8 mouse cellular contexts compared by ENCODE assay signal in the genomic region with DNA sequence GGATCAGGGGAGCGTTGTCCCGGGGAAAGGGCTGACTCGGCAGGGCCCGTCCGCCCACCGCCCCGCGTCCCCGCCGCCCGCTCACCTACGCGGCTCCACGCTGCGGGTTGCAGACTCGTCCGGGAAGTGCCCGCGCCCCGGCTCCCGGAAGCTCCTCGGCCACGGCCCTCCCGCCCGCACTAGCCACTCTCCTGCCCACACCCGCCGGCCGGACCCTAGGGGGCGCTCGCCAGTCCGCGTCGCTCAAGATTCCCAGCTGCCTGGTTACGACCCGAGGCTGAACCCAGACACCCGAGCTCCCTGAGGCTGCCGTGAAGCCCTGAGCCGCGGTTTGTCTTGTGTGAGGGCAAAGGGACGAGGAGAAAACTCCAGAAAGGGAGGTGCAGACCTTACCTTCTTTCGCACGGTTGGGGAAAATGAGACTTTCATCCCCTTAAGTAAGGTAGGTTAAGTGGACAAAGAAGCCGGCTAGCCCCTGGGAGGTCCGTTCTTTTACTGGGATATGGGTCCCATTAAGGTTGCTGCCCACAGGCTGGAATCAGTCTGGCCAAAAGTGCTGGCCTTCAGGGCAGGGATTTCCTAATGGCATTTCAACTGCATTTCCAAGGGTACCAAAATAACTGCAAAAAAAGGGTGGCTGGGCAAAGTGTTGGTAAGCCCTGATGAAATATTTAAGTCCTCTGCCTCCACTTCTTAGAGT. TPM values are rescaled to one million over a fixed set of nuclear protein-coding genes. Genes with fewer than 3 reads are reported as not detected.
A peak's percentile ranks its signal among the peaks of the same experiment; 100 is the strongest.
DNase-seq lines count a peak whose midpoint lies in the region; ATAC-seq and TF ChIP-seq lines count a peak whose summit lies in the region.

A gene (plus strand): TSS at position 404 of the 700 bp plus-strand sequence.
A gene (minus strand): TSS at position 520 of the 700 bp plus-strand sequence.

- H3K27ac ChIP-seq in embryonic facial prominence, embryonic 13.5 days = peak within 1 kb of the TSS; percentile 72; the same call in 1 of the 2 replicates
- no peak within 1 kb of the TSS for H3K27ac ChIP-seq in limb, embryonic 11.5 days (replicated peaks; ENCODE audit: low read depth, low read length)
- peak within 1 kb of the TSS; percentile 35 for H3K27ac ChIP-seq in midbrain, embryonic 13.5 days
- H3K27ac ChIP-seq in small intestine, adult 2 months (ENCODE audit: insufficient read depth, low read depth, low read length) = peak within 1 kb of the TSS; percentile 62

- peak; percentile 85 for DNase-seq in 3T3-L1 (ENCODE audit: low read depth, low spot score)
- peak; percentile 96 to 98 for DNase-seq in adrenal gland, postnatal 36 days
- DNase-seq in heart, adult 18-20 months = peak; percentile 95
- peak; percentile 94 for DNase-seq in kidney, adult 18-20 months
- peak; percentile 96 for DNase-seq in limb, embryonic 11.5 days (ENCODE audit: low spot score)

- H3K9me3 ChIP-seq in embryonic facial prominence, embryonic 13.5 days = no peaks in the 10 kb centered on the region
- no peaks in the 10 kb centered on the region for H3K9me3 ChIP-seq in limb, embryonic 11.5 days (ENCODE audit: control insufficient read depth, low read length)
- H3K9me3 ChIP-seq in midbrain, embryonic 13.5 days = no peaks in the 10 kb centered on the region

- H3K4me3 ChIP-seq in embryonic facial prominence, embryonic 13.5 days = peak within 1 kb of the TSS; percentile 64
- peak within 1 kb of the TSS; percentile 56 for H3K4me3 ChIP-seq in limb, embryonic 11.5 days (ENCODE audit: low read depth, low read length)
- H3K4me3 ChIP-seq in midbrain, embryonic 13.5 days (replicated peaks) = peak within 1 kb of the TSS; percentile 53
- H3K4me3 ChIP-seq in small intestine, adult 2 months (ENCODE audit: low read depth, low read length) = peak within 1 kb of the TSS; percentile 96

- peaks cover 18% of the 10 kb centered on the region for H3K4me1 ChIP-seq in embryonic facial prominence, embryonic 13.5 days
- H3K4me1 ChIP-seq in limb, embryonic 11.5 days (ENCODE audit: control insufficient read depth, insufficient read depth, low read length) = peaks cover 5% of the 10 kb centered on the region; the same call in 1 of the 2 replicates
- H3K4me1 ChIP-seq in midbrain, embryonic 13.5 days (replicated peaks) = peaks cover 18% of the 10 kb centered on the region
- H3K4me1 ChIP-seq in small intestine, adult 2 months (ENCODE audit: control insufficient read depth, insufficient read depth, insufficient read length, low read length) = peaks cover 3% of the 10 kb centered on the region; the same call in 1 of the 2 replicates

- H3K4me2 ChIP-seq in embryonic facial prominence, embryonic 13.5 days = peak within 1 kb of the TSS; percentile 73
- peak within 1 kb of the TSS; percentile 85 for H3K4me2 ChIP-seq in limb, embryonic 11.5 days (ENCODE audit: low read depth, severe bottlenecking)
- peak within 1 kb of the TSS; percentile 67 for H3K4me2 ChIP-seq in midbrain, embryonic 13.5 days (replicated peaks)

- under 1% methylated on average over 43 of the region's 44 CpGs for WGBS in embryonic facial prominence, embryonic 13.5 days
- under 1% methylated on average over 44 of the region's 44 CpGs for WGBS in limb, embryonic 11.5 days
- 2% methylated on average over 35 of the region's 44 CpGs for WGBS in midbrain, embryonic 13.5 days
- under 1% methylated on average over 44 of the region's 44 CpGs for WGBS in small intestine, adult 2 months

- TF ChIP-seq POLR2A in small intestine, adult 2 months (IDR thresholded peaks at IDR 0.05; ENCODE audit: low read depth, low read length) = no peak

- peaks cover 9% of the 10 kb centered on the region for H3K36me3 ChIP-seq in embryonic facial prominence, embryonic 13.5 days
- H3K36me3 ChIP-seq in limb, embryonic 11.5 days (ENCODE audit: control insufficient read depth, insufficient read depth, low read length) = 0 out of 2 replicates have a peak, but pooled peaks cover 4% of the 10 kb centered on the region
- peaks cover 8% of the 10 kb centered on the region for H3K36me3 ChIP-seq in midbrain, embryonic 13.5 days
- peaks cover 5% of the 10 kb centered on the region for H3K36me3 ChIP-seq in small intestine, adult 2 months (ENCODE audit: control insufficient read depth, insufficient read depth, low read length)

- TF ChIP-seq CTCF in small intestine, adult 2 months (IDR thresholded peaks at IDR 0.05; ENCODE audit: extremely low read depth, insufficient read length, insufficient replicate concordance, low read depth, low read length) = peak; percentile 78

- ATAC-seq in embryonic facial prominence, embryonic 13.5 days (ENCODE audit: insufficient number of reproducible peaks, insufficient read depth, low FRiP score, low TSS enrichment, low read depth) = peak; percentile 84
- peak; percentile 92; the same call in 1 of the 2 replicates for ATAC-seq in limb, embryonic 11.5 days (ENCODE audit: insufficient number of reproducible peaks, low FRiP score, low TSS enrichment, low read depth)
- peak; percentile 94 for ATAC-seq in midbrain, embryonic 13.5 days

- peak within 1 kb of the TSS; percentile 82 for H3K9ac ChIP-seq in embryonic facial prominence, embryonic 13.5 days
- H3K9ac ChIP-seq in limb, embryonic 11.5 days (ENCODE audit: low read length) = peak within 1 kb of the TSS; percentile 70
- H3K9ac ChIP-seq in midbrain, embryonic 13.5 days (replicated peaks) = peak within 1 kb of the TSS; percentile 73

- no peaks in the 10 kb centered on the region for H3K27me3 ChIP-seq in embryonic facial prominence, embryonic 13.5 days
- no peaks in the 10 kb centered on the region for H3K27me3 ChIP-seq in limb, embryonic 11.5 days (ENCODE audit: control insufficient read depth, insufficient read depth, low read length)
- H3K27me3 ChIP-seq in midbrain, embryonic 13.5 days = no peaks in the 10 kb centered on the region
- H3K27me3 ChIP-seq in small intestine, adult 2 months (ENCODE audit: control insufficient read depth, insufficient read depth, low read length) = no peaks in the 10 kb centered on the region

RNA-seq across cellular contexts. Expression of the first gene that starts in this region (rescaled TPM):
- total RNA-seq in adrenal gland, postnatal 36 days (2021) = 100 to 1,000 TPM; 166 to 172 TPM
- 129 and 145 TPM in 2 replicates for polyA plus RNA-seq in embryonic facial prominence, embryonic 13.5 days (2015; fragmentation: Nextera tagmentation; extraction: Ambion mirVana)
- total RNA-seq in heart, adult 18-20 months (2021) = 10 to 100 TPM; 81.3 to 90.0 TPM
- 108 and 115 TPM in 2 replicates for polyA plus RNA-seq in limb, embryonic 11.5 days (2014; fragmentation: Nextera tagmentation; extraction: Ambion mirVana)
- polyA plus RNA-seq in midbrain, embryonic 13.5 days (2015; fragmentation: Nextera tagmentation; extraction: Ambion mirVana) = 69.9 and 79.9 TPM in 2 replicates
- polyA plus RNA-seq in small intestine, adult 2 months (2012; rRNA removed) = 35.7 and 39.7 TPM in 2 replicates

RNA-seq across cellular contexts. Expression of the second gene that starts in this region (rescaled TPM):
- total RNA-seq in adrenal gland, postnatal 36 days (2021) = 1 to 10 TPM; 5.6 to 6.5 TPM
- 11.8 and 12.4 TPM in 2 replicates for polyA plus RNA-seq in embryonic facial prominence, embryonic 13.5 days (2015; fragmentation: Nextera tagmentation; extraction: Ambion mirVana)
- 1 to 10 TPM; 4.3 to 6.0 TPM for total RNA-seq in heart, adult 18-20 months (2021)
- polyA plus RNA-seq in limb, embryonic 11.5 days (2014; fragmentation: Nextera tagmentation; extraction: Ambion mirVana) = 18.1 and 19.1 TPM in 2 replicates
- polyA plus RNA-seq in midbrain, embryonic 13.5 days (2015; fragmentation: Nextera tagmentation; extraction: Ambion mirVana) = 6.7 and 6.9 TPM in 2 replicates
- 10.4 and 13.0 TPM in 2 replicates for polyA plus RNA-seq in small intestine, adult 2 months (2012; rRNA removed)
